Mouse (Mus musculus): ENCODE measurements at regions not wholly inside any gene's neighbourhood (a gene's known extent, or its start where the extent isn't known, plus 50 kb on each side); places are given as distances from the start of the nearest gene placed in this dataset.

DNA sequence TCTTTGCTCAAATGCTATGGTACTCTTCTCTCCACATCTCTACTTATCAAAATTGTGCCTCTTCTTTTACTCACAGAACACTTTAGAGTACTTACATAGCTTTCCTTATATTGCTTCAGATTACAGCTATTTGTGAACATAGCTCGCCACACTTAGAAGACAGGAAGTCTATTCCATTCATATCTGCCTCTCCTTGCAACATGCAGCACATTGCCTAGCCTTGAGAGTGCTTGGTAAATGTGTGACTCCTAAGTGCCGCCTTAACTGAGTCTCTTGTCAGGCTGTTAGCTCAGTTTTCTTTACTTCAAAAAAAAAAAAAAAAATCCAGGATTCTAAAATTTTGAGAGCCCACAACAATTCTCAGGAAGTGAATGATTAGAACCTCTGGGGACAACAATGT is 958.3 kb downstream of the Fam19a2 start:
- Histone ChIP-seq H3K27me3 (ENCODE audit: control insufficient read depth in 1 of 2, insufficient read depth in 2 of 2, low read length in 2 of 2) (no peaks in the 10 kb centered on the region), H3K4me3 (ENCODE audit: control insufficient read depth in 1 of 2, insufficient read depth in 1 of 2, low read depth in 2 of 2, low read length in 2 of 2) (no peak overlapping the region), H3K79me2 (ENCODE audit: control insufficient read depth, insufficient read depth, low read length, poor library complexity) (no peaks in the 10 kb centered on the region), H3K9me3 (replicated peaks; ENCODE audit: insufficient read depth, low read length) (no peaks in the 10 kb centered on the region), H3K9ac (ENCODE audit: control insufficient read depth, low read depth, low read length, poor library complexity, severe bottlenecking) (no peak overlapping the region), H3K4me1 (ENCODE audit: control insufficient read depth in 1 of 2, insufficient read depth in 2 of 2, low read length in 2 of 2) (no peaks in the 10 kb centered on the region), H3K27ac (ENCODE audit: control insufficient read depth, low read depth, low read length) (no peak overlapping the region), H3K36me3 (ENCODE audit: control insufficient read depth in 1 of 2, insufficient read depth in 2 of 2, low read length in 2 of 2) (no peaks in the 10 kb centered on the region)
- no peak for DNase-seq (ENCODE audit: low read depth, low spot score)
- TF ChIP-seq ZMIZ1 (IDR thresholded peaks at IDR 0.05; ENCODE audit: low read depth, low read length): no peak
- no peak for TF ChIP-seq MAX (IDR thresholded peaks at IDR 0.05; ENCODE audit: low read length)
- no peak for TF ChIP-seq NELFE (IDR thresholded peaks at IDR 0.05; ENCODE audit: low read depth, low read length)
- TF ChIP-seq CHD2 (IDR thresholded peaks at IDR 0.05; ENCODE audit: low read length): no peak
- no peak for TF ChIP-seq ELF1 (IDR thresholded peaks at IDR 0.05; ENCODE audit: low read depth, low read length)
- TF ChIP-seq NRF1 (IDR thresholded peaks at IDR 0.05; ENCODE audit: insufficient read depth, low read depth, low read length, poor library complexity, severe bottlenecking): no peak
- TF ChIP-seq GABPA (IDR thresholded peaks at IDR 0.05; ENCODE audit: low read depth, low read length): no peak
- TF ChIP-seq JUND (IDR thresholded peaks at IDR 0.05; ENCODE audit: low read depth, low read length): no peak
- no peak for TF ChIP-seq SIN3A (IDR thresholded peaks at IDR 0.05; ENCODE audit: low read length)
- no peak for TF ChIP-seq KAT2A (conservative IDR thresholded peaks at IDR 0.05; ENCODE audit: low read depth, low read length)
- no peak for TF ChIP-seq USF1 (IDR thresholded peaks at IDR 0.05; ENCODE audit: low read depth, low read length)
- TF ChIP-seq BHLHE40 (IDR thresholded peaks at IDR 0.05; ENCODE audit: borderline replicate concordance, low read depth, low read length): no peak
- no peak for TF ChIP-seq ETS1 (IDR thresholded peaks at IDR 0.05; ENCODE audit: low read depth, low read length)
- no peak for TF ChIP-seq TBP (IDR thresholded peaks at IDR 0.05; ENCODE audit: low read depth, low read length)
- no peak for TF ChIP-seq HCFC1 (IDR thresholded peaks at IDR 0.05; ENCODE audit: low read depth, low read length)
- TF ChIP-seq SMC3 (IDR thresholded peaks at IDR 0.05; ENCODE audit: low read depth, low read length): no peak
- TF ChIP-seq POLR2AphosphoS2 (IDR thresholded peaks at IDR 0.05; ENCODE audit: low read length): no peak

DNA sequence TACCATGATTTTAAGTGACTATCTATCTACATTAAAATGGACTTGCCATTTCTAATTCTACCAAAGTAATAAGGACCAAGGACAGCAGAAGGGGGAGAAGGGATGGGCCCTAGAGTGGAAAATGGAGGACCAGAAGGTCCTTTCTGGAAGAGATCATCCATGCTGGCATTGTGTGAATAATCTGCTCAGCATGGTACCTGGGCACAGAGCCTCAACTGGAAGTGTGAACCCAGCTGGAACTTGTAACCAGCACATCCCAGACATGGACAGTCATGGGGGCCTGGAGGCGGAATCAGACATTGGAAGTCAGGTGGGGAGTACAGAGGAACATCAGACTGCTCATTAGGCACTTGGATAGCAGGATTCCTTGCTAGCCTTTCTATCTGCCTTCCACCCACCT is 963.3 kb downstream of the Fam19a2 start:
- TF ChIP-seq ZNF384 (IDR thresholded peaks at IDR 0.05; ENCODE audit: low read depth, low read length): no peak
- no peak for TF ChIP-seq RAD21 (IDR thresholded peaks at IDR 0.05; ENCODE audit: low read depth, low read length)
- TF ChIP-seq TBP (IDR thresholded peaks at IDR 0.05; ENCODE audit: low read depth, low read length): no peak
- no peak for TF ChIP-seq UBTF (IDR thresholded peaks at IDR 0.05; ENCODE audit: borderline replicate concordance, insufficient read depth, low read depth, low read length)
- no peak for TF ChIP-seq NRF1 (IDR thresholded peaks at IDR 0.05; ENCODE audit: insufficient read depth, low read depth, low read length, poor library complexity, severe bottlenecking)
- TF ChIP-seq ZMIZ1 (IDR thresholded peaks at IDR 0.05; ENCODE audit: low read depth, low read length): no peak
- no peaks in the 10 kb centered on the region for H3K79me2 ChIP-seq (ENCODE audit: control insufficient read depth, insufficient read depth, low read length, poor library complexity)
- H3K9ac ChIP-seq (ENCODE audit: control insufficient read depth, low read depth, low read length, poor library complexity, severe bottlenecking): no peak overlapping the region
- no peak for DNase-seq (ENCODE audit: low read depth, low spot score)
- no peaks in the 10 kb centered on the region for H3K4me1 ChIP-seq (ENCODE audit: control insufficient read depth in 1 of 2, insufficient read depth in 2 of 2, low read length in 2 of 2)
- no peak overlapping the region for H3K27ac ChIP-seq (ENCODE audit: control insufficient read depth, low read depth, low read length)
- H3K4me3 ChIP-seq (ENCODE audit: control insufficient read depth in 1 of 2, insufficient read depth in 1 of 2, low read depth in 2 of 2, low read length in 2 of 2): no peak overlapping the region
- H3K9me3 ChIP-seq (replicated peaks; ENCODE audit: insufficient read depth, low read length): no peaks in the 10 kb centered on the region
- no peaks in the 10 kb centered on the region for H3K27me3 ChIP-seq (ENCODE audit: control insufficient read depth in 1 of 2, insufficient read depth in 2 of 2, low read length in 2 of 2)
- no peaks in the 10 kb centered on the region for H3K36me3 ChIP-seq (ENCODE audit: control insufficient read depth in 1 of 2, insufficient read depth in 2 of 2, low read length in 2 of 2)
